Mouse (Mus musculus) hindbrain, embryonic 12.5 days (tissue): ENCODE results near the gene Nol9. TPM values are rescaled to one million over a fixed set of nuclear protein-coding genes. Genes with fewer than 3 reads are reported as not detected.
"Not testable (repeated sequence)": the region's sequence is repeated elsewhere in the genome, so short reads cannot be mapped to it uniquely, and the experiment has no call there.

Experiments
- ATAC-seq: fragments of 200-750 bp; cut with Nextera tagmentation; 2 replicates; pipeline ENCODE4 v1.8.0; 2017; ENCODE audit warnings: moderate TSS enrichment; ENCODE audit not compliant: low FRiP score
- H3K27ac ChIP-seq: fragments of 300-500 bp; sonication (generic); 2 replicates; pipeline ENCODE4 v1.5.1; 2016; ENCODE audit warnings: mild to moderate bottlenecking
- H3K27me3 ChIP-seq: fragments of 300-500 bp; sonication (generic); 2 replicates; pipeline ENCODE4 v1.6.1; 2016; ENCODE audit warnings: mild to moderate bottlenecking
- H3K36me3 ChIP-seq: fragments of 300-500 bp; sonication (generic); 2 replicates; pipeline ENCODE4 v1.6.1; 2016; ENCODE audit warnings: mild to moderate bottlenecking
- H3K4me1 ChIP-seq: fragments of 300-500 bp; sonication (generic); 2 replicates; pipeline ENCODE4 v1.6.1; 2016
- H3K4me2 ChIP-seq: fragments of 300-500 bp; sonication (generic); replicated peaks from 2 replicates; pipeline ENCODE4 v1.6.1; 2016; ENCODE audit warnings: mild to moderate bottlenecking
- H3K4me3 ChIP-seq: fragments of 300-500 bp; sonication (generic); 2 replicates; pipeline ENCODE4 v1.5.1; 2016; ENCODE audit warnings: mild to moderate bottlenecking
- H3K9ac ChIP-seq: fragments of 300-500 bp; sonication (generic); 2 replicates; pipeline ENCODE4 v1.6.1; 2016; ENCODE audit warnings: mild to moderate bottlenecking, moderate library complexity
- H3K9me3 ChIP-seq: fragments of 300-500 bp; sonication (generic); replicated peaks from 2 replicates; pipeline ENCODE4 v1.6.1; 2016; ENCODE audit warnings: mild to moderate bottlenecking
- WGBS: fragments of 180-500 bp; shearing (Covaris S2); methylation state at CpG from one replicate; pipeline ENCODE4 v1.1.7; 2016; 5-methylcytosine and 5-hydroxymethylcytosine counted together
- polyA plus RNA-seq: library from polyadenylated mRNA; unstranded; fragments of >200 nt; fragmentation: Nextera tagmentation; extraction: Ambion mirVana; gene quantifications from 2 replicates; pipeline ENCODE4 v1.2.1, GENCODE M21; 2016

The Nol9 gene
- polyA plus RNA-seq, 1 experiment from 2014 or later = 32.6 TPM

- H3K9ac ChIP-seq, H3K4me2 ChIP-seq, H3K27ac ChIP-seq, H3K4me3 ChIP-seq, H3K36me3 ChIP-seq, H3K9me3 ChIP-seq, ATAC-seq: not testable (repeated sequence)
- 95% methylated on average over 6 of the region's 6 CpGs for WGBS
- H3K27me3 ChIP-seq = peaks cover 10% of the 10 kb centered on the region; the same call in 1 of the 2 replicates
- H3K4me1 ChIP-seq = peaks cover 15% of the 10 kb centered on the region
Measured at GRCm38 (mm10) chr4:152036464-152036863, 2.7 kb upstream of the Nol9 start.

- WGBS = 49% methylated on average over 10 of the region's 10 CpGs
- Histone ChIP-seq H3K4me3 (peak within 1 kb of the TSS; percentile 96), H3K36me3 (peaks cover 25% of the 10 kb centered on the region), H3K4me1 (peaks cover 15% of the 10 kb centered on the region), H3K4me2 (peak within 1 kb of the TSS; percentile 98), H3K27ac (peak within 1 kb of the TSS; percentile 44; the same call in 1 of the 2 replicates), H3K9ac (peak within 1 kb of the TSS; percentile 92), H3K27me3 (no peaks in the 10 kb centered on the region), H3K9me3 (no peaks in the 10 kb centered on the region)
- ATAC-seq = 0 out of 2 replicates have a peak, but pooled peaks have one; percentile 17
Measured at GRCm38 (mm10) chr4:152038225-152038984, 716 bp upstream of the Nol9 start, which contains the start of gene Tas1r1. TSS of gene Tas1r1 (minus strand) at chr4:152038568.

GRCm38 (mm10) chr4:152039831-152040310, 750 bp downstream of the Nol9 start:
- H3K27me3 ChIP-seq = no peaks in the 10 kb centered on the region
- peak overlapping the region; percentile 98 for H3K4me2 ChIP-seq
- WGBS = 8% methylated on average over 25 of the region's 25 CpGs
- peak overlapping the region; percentile 96 for H3K4me3 ChIP-seq
- ATAC-seq = no peak
- no peaks in the 10 kb centered on the region for H3K9me3 ChIP-seq
- peaks cover 15% of the 10 kb centered on the region for H3K4me1 ChIP-seq
- peaks cover 40% of the 10 kb centered on the region for H3K36me3 ChIP-seq
- H3K9ac ChIP-seq = peak overlapping the region; percentile 92
- H3K27ac ChIP-seq = no peak overlapping the region

- Histone ChIP-seq H3K4me2 (no peak overlapping the region), H3K27me3 (no peaks in the 10 kb centered on the region), H3K27ac (no peak overlapping the region), H3K4me3 (no peak overlapping the region), H3K9me3 (no peaks in the 10 kb centered on the region), H3K4me1 (peaks cover 15% of the 10 kb centered on the region), H3K36me3 (peaks cover 58% of the 10 kb centered on the region), H3K9ac (no peak overlapping the region)
- ATAC-seq = no peak
- 93% methylated on average over 22 of the region's 22 CpGs for WGBS
Measured at GRCm38 (mm10) chr4:152041924-152042641, 3.0 kb downstream of the Nol9 start.

- H3K4me2 ChIP-seq = no peak overlapping the region
- no peak overlapping the region for H3K9ac ChIP-seq
- H3K27ac ChIP-seq = no peak overlapping the region
- WGBS = 90% methylated on average over 3 of the region's 3 CpGs
- peaks cover 69% of the 10 kb centered on the region for H3K36me3 ChIP-seq
- no peaks in the 10 kb centered on the region for H3K27me3 ChIP-seq
- no peak for ATAC-seq
- no peak overlapping the region for H3K4me3 ChIP-seq
- peaks cover 15% of the 10 kb centered on the region for H3K4me1 ChIP-seq
- H3K9me3 ChIP-seq = no peaks in the 10 kb centered on the region
Measured at GRCm38 (mm10) chr4:152043171-152043570, 4.0 kb downstream of the Nol9 start.

GRCm38 (mm10) chr4:152044609-152045008, 5.5 kb downstream of the Nol9 start:
- Histone ChIP-seq H3K9me3 (no peaks in the 10 kb centered on the region), H3K27me3 (no peaks in the 10 kb centered on the region), H3K9ac (peak overlapping the region; percentile 18; the same call in 1 of the 2 replicates), H3K4me2 (no peak overlapping the region), H3K4me3 (no peak overlapping the region), H3K4me1 (peaks cover 15% of the 10 kb centered on the region), H3K36me3 (peaks cover 81% of the 10 kb centered on the region), H3K27ac (no peak overlapping the region)
- no peak for ATAC-seq
- 81% methylated on average over 6 of the region's 6 CpGs for WGBS

- Histone ChIP-seq H3K27ac (0 out of 2 replicates have a peak overlapping the region, but pooled peaks have one; percentile 44), H3K9me3 (no peaks in the 10 kb centered on the region), H3K9ac (0 out of 2 replicates have a peak overlapping the region, but pooled peaks have one; percentile 13), H3K27me3 (no peaks in the 10 kb centered on the region), H3K4me2 (no peak overlapping the region), H3K4me1 (no peaks in the 10 kb centered on the region), H3K36me3 (peaks cover 49% of the 10 kb centered on the region), H3K4me3 (no peak overlapping the region)
- WGBS = 74% methylated on average over 9 of the region's 9 CpGs
- ATAC-seq = no peak
Measured at GRCm38 (mm10) chr4:152062390-152063110, 23.4 kb downstream of the Nol9 start.

- Histone ChIP-seq H3K4me2 (no peak overlapping the region), H3K27ac (no peak overlapping the region), H3K27me3 (no peaks in the 10 kb centered on the region), H3K4me1 (peaks cover 5% of the 10 kb centered on the region), H3K9me3 (no peaks in the 10 kb centered on the region), H3K9ac (no peak overlapping the region), H3K4me3 (no peak overlapping the region), H3K36me3 (0 out of 2 replicates have a peak, but pooled peaks cover 6% of the 10 kb centered on the region)
- ATAC-seq = no peak
Measured at GRCm38 (mm10) chr4:152067280-152067679, 28.2 kb downstream of the Nol9 start.

GRCm38 (mm10) chr4:152068166-152068724, 29.1 kb downstream of the Nol9 start:
- Histone ChIP-seq H3K4me2 (no peak overlapping the region), H3K27me3 (no peaks in the 10 kb centered on the region), H3K4me3 (no peak overlapping the region), H3K27ac (no peak overlapping the region), H3K4me1 (peaks cover 12% of the 10 kb centered on the region), H3K9ac (no peak overlapping the region), H3K9me3 (no peaks in the 10 kb centered on the region), H3K36me3 (0 out of 2 replicates have a peak, but pooled peaks cover 2% of the 10 kb centered on the region)
- no peak for ATAC-seq
- WGBS = 61% methylated on average over 6 of the region's 6 CpGs

- no peak overlapping the region for H3K27ac ChIP-seq
- H3K4me3 ChIP-seq = no peak overlapping the region
- H3K4me1 ChIP-seq = peaks cover 17% of the 10 kb centered on the region
- WGBS = 85% methylated on average over 3 of the region's 3 CpGs
- no peak overlapping the region for H3K4me2 ChIP-seq
- H3K9me3 ChIP-seq = no peaks in the 10 kb centered on the region
- no peaks in the 10 kb centered on the region for H3K36me3 ChIP-seq
- ATAC-seq = no peak
- no peaks in the 10 kb centered on the region for H3K27me3 ChIP-seq
- H3K9ac ChIP-seq = no peak overlapping the region
Measured at GRCm38 (mm10) chr4:152069245-152069644, 30.1 kb downstream of the Nol9 start.

- Histone ChIP-seq H3K9me3 (no peaks in the 10 kb centered on the region), H3K27me3 (no peaks in the 10 kb centered on the region), H3K4me1 (peaks cover 20% of the 10 kb centered on the region), H3K36me3 (no peaks in the 10 kb centered on the region), H3K9ac (no peak overlapping the region), H3K27ac (no peak overlapping the region), H3K4me2 (no peak overlapping the region), H3K4me3 (no peak overlapping the region)
- WGBS = 79% methylated on average over 11 of the region's 11 CpGs
- ATAC-seq = no peak
Measured at GRCm38 (mm10) chr4:152070494-152071396, 31.6 kb downstream of the Nol9 start.
